Mouse (Mus musculus): Measurements from ENCODE around the gene Fbxl16. TPM values are rescaled to one million over a fixed set of nuclear protein-coding genes. Genes with fewer than 3 reads are reported as not detected.

Fbxl16 gene
- polyA plus RNA-seq, 1 experiment from 2014 or later: 2.2 TPM

DNA sequence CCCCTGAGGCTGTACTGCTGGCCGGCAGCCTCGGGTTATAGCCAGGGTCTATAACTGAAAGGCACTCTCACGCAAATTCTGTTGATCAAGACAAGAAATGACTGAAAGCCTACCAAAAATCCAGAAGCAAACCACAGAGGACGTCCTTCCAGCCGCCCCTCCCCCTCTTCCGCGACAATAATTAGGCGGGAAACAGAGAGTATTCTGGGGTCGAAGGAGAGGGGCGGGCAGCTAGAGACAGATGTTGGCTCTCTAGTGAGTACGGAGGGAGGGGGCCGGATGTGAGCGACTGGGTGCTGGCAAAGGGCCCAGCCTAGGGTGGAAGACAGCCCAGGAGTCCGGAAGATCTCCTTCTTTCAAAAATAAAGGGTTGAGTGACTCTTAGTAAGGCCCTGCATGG lies 16.3 kb upstream of the Fbxl16 start, which contains the start of gene Fam173a:
Gene Fam173a (minus strand): TSS at position 287 of the 400 bp plus-strand sequence.
- peak within 1 kb of the TSS; percentile 85 for H3K4me3 ChIP-seq (ENCODE audit: low read length)
- peak within 1 kb of the TSS; percentile 99 for H3K27ac ChIP-seq (ENCODE audit: low read length)
- peak within 1 kb of the TSS; percentile 90 for H3K4me2 ChIP-seq (ENCODE audit: low read depth, low read length)
- peak; percentile 67 for ATAC-seq
- H3K36me3 ChIP-seq (ENCODE audit: control insufficient read depth, insufficient read depth, low read length): peaks cover 10% of the 10 kb centered on the region; the same call in 1 of the 2 replicates
- H3K9ac ChIP-seq (ENCODE audit: low read depth, low read length): peak within 1 kb of the TSS; percentile 89
- peaks cover 37% of the 10 kb centered on the region for H3K4me1 ChIP-seq (ENCODE audit: control insufficient read depth, insufficient read depth, low read length)
- no peaks in the 10 kb centered on the region for H3K9me3 ChIP-seq (ENCODE audit: control insufficient read depth, low read length)
- under 1% methylated on average over 14 of the region's 14 CpGs for WGBS
- H3K27me3 ChIP-seq (replicated peaks; ENCODE audit: control insufficient read depth, insufficient read depth, low read length): no peaks in the 10 kb centered on the region

DNA sequence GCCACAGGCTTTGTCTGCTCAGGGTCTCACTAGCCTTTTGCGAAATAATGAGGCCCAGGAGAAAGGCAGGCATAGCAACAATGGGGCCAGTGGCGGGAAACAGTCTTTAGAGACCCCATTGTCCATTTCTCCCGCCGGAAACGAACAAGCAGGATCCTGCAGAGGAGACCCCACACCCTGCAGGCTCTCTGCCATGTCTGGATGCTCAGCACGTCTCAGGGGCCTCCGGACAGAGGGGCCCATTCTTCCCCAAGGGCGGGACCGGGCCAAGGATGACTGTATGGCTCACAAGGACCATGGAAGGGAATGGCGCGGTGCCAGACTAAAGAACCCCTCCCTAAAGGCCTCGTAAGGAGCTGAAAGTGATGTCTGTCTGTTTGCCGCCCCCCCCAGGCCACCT lies 14.7 kb upstream of the Fbxl16 start:
- no peak overlapping the region for H3K27ac ChIP-seq (ENCODE audit: low read length)
- no peak for ATAC-seq
- peaks cover 37% of the 10 kb centered on the region for H3K4me1 ChIP-seq (ENCODE audit: control insufficient read depth, insufficient read depth, low read length)
- H3K9me3 ChIP-seq (ENCODE audit: control insufficient read depth, low read length): no peaks in the 10 kb centered on the region
- WGBS: 66% methylated on average over 13 of the region's 13 CpGs
- H3K4me2 ChIP-seq (ENCODE audit: low read depth, low read length): no peak overlapping the region
- H3K9ac ChIP-seq (ENCODE audit: low read depth, low read length): 0 out of 2 replicates have a peak overlapping the region, but pooled peaks have one; percentile 13
- peaks cover 8% of the 10 kb centered on the region; the same call in 1 of the 2 replicates for H3K36me3 ChIP-seq (ENCODE audit: control insufficient read depth, insufficient read depth, low read length)
- no peak overlapping the region for H3K4me3 ChIP-seq (ENCODE audit: low read length)
- H3K27me3 ChIP-seq (replicated peaks; ENCODE audit: control insufficient read depth, insufficient read depth, low read length): no peaks in the 10 kb centered on the region

DNA sequence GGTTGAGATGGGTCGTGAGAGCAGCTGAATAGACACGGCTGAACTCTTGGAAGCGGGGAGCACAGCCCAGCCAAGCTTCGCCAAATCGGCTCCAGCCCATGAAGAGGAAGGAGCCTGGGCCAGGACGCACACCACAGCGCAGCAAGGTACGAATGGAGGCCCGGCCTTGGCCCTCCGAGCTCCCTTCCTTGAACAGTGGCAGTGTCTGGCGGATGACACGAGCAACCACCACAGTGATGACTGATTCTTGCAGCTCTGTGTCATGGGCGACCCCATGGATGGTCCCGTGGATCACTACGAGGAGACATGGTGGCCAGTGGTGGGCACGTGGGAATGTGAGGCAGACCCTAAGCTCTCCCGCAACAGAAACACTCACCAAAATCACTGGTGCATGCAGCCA lies 13.9 kb upstream of the Fbxl16 start:
- WGBS: 82% methylated on average over 17 of the region's 17 CpGs
- Histone ChIP-seq H3K36me3 (ENCODE audit: control insufficient read depth, insufficient read depth, low read length) (0 out of 2 replicates have a peak, but pooled peaks cover 2% of the 10 kb centered on the region), H3K9me3 (ENCODE audit: control insufficient read depth, low read length) (no peaks in the 10 kb centered on the region), H3K4me2 (ENCODE audit: low read depth, low read length) (no peak overlapping the region), H3K4me3 (ENCODE audit: low read length) (no peak overlapping the region), H3K9ac (ENCODE audit: low read depth, low read length) (no peak overlapping the region), H3K27ac (ENCODE audit: low read length) (0 out of 2 replicates have a peak overlapping the region, but pooled peaks have one; percentile 28), H3K27me3 (replicated peaks; ENCODE audit: control insufficient read depth, insufficient read depth, low read length) (no peaks in the 10 kb centered on the region), H3K4me1 (ENCODE audit: control insufficient read depth, insufficient read depth, low read length) (peaks cover 37% of the 10 kb centered on the region)
- no peak for ATAC-seq

DNA sequence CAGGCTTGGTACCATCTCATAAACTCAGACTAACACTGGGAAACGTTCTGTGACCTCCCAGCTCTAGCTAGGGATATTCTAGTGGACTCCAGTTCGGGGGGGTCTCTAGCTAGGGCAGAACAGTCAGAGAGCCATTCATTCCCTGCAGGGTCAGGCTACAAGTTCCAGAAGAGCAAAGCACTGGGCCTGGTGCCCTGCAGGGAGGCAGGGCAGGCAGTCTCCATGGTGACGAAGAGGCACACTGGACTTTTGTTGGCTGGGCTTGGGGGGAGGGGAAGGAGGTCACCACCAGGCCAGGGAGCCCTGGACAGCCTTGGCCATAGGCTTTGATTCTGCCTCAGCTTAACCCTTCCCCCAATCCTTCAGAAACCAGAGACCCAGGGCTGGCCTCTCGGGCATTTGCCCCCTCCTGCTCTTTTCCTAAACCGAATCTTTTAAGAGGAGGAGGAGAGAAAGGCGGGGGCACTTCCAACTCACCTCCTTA lies 13.2 kb upstream of the Fbxl16 start, which contains the start of gene AC134908.4:
Gene AC134908.4 (minus strand): TSS at position 51 of the 484 bp plus-strand sequence.
- Histone ChIP-seq H3K4me1 (ENCODE audit: control insufficient read depth, insufficient read depth, low read length) (peaks cover 37% of the 10 kb centered on the region), H3K27ac (ENCODE audit: low read length) (peak within 1 kb of the TSS; percentile 28), H3K9me3 (ENCODE audit: control insufficient read depth, low read length) (no peaks in the 10 kb centered on the region), H3K4me2 (ENCODE audit: low read depth, low read length) (peak within 1 kb of the TSS; percentile 97), H3K4me3 (ENCODE audit: low read length) (peak within 1 kb of the TSS; percentile 83), H3K27me3 (replicated peaks; ENCODE audit: control insufficient read depth, insufficient read depth, low read length) (no peaks in the 10 kb centered on the region), H3K36me3 (ENCODE audit: control insufficient read depth, insufficient read depth, low read length) (0 out of 2 replicates have a peak, but pooled peaks cover 2% of the 10 kb centered on the region), H3K9ac (ENCODE audit: low read depth, low read length) (peak within 1 kb of the TSS; percentile 75)
- 39% methylated on average over 6 of the region's 6 CpGs for WGBS
- no peak for ATAC-seq

DNA sequence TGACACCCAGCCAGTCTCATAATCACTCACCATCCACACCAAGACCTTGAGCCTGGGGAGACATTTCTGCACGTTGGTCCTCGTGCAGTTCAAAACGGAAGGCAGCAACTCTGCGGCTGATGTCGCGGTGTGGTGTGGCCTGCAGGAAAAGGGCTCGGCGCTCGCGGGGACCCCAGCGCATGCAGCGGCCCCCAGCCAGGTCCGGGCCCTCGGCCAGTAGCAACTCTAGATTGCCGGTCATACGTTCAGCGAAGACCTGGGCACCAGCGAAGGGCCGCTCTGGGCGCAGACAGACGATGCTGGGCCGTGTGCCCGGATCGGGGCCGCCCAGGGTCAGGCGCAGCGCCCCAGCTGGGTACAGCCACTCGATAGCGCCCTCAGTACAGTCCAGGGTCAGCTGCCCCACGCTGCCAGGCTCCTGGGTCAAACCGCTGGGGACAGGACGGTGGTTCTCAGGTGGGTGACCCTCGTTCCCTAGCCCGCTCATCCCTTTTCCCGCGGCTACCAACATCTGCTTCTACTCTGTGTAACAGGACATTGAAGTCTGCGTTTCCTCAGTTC lies 12.6 kb upstream of the Fbxl16 start:
- Histone ChIP-seq H3K27ac (ENCODE audit: low read length) (peak overlapping the region; percentile 6), H3K9me3 (ENCODE audit: control insufficient read depth, low read length) (no peaks in the 10 kb centered on the region), H3K4me2 (ENCODE audit: low read depth, low read length) (peak overlapping the region; percentile 97), H3K4me1 (ENCODE audit: control insufficient read depth, insufficient read depth, low read length) (peaks cover 31% of the 10 kb centered on the region), H3K9ac (ENCODE audit: low read depth, low read length) (peak overlapping the region; percentile 75), H3K4me3 (ENCODE audit: low read length) (peak overlapping the region; percentile 83), H3K36me3 (ENCODE audit: control insufficient read depth, insufficient read depth, low read length) (0 out of 2 replicates have a peak, but pooled peaks cover 2% of the 10 kb centered on the region), H3K27me3 (replicated peaks; ENCODE audit: control insufficient read depth, insufficient read depth, low read length) (no peaks in the 10 kb centered on the region)
- WGBS: 5% methylated on average over 36 of the region's 37 CpGs
- ATAC-seq: 0 out of 2 replicates have a peak, but pooled peaks have one; percentile 1

DNA sequence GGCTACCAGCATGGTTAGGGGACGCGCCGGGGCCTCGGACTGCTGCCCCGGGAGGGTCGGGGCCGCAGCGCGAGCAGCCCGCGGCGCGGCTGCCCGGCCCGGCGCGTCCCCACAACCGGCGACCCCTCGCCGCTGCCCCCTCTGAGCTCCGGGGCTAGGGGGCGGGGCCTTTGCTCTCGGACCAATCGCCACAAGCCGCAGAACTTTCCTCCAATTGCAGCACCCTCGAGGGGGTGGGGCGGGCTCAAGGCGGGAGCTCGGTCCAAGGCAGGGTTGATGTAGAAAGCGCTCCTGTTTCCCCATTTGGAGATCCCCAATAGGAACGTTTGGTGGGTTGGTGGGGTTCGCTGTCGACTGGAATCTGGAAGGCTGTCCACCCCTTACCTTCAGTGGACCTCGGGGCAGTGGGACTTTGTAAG lies 11.9 kb upstream of the Fbxl16 start, which contains the start of gene Metrn:
Gene Metrn (minus strand): TSS at position 186 of the 419 bp plus-strand sequence.
- no peaks in the 10 kb centered on the region for H3K27me3 ChIP-seq (replicated peaks; ENCODE audit: control insufficient read depth, insufficient read depth, low read length)
- peak within 1 kb of the TSS; percentile 6 for H3K27ac ChIP-seq (ENCODE audit: low read length)
- no peaks in the 10 kb centered on the region for H3K9me3 ChIP-seq (ENCODE audit: control insufficient read depth, low read length)
- H3K9ac ChIP-seq (ENCODE audit: low read depth, low read length): peak within 1 kb of the TSS; percentile 75
- H3K4me1 ChIP-seq (ENCODE audit: control insufficient read depth, insufficient read depth, low read length): peaks cover 29% of the 10 kb centered on the region
- under 1% methylated on average over 35 of the region's 35 CpGs for WGBS
- H3K4me3 ChIP-seq (ENCODE audit: low read length): peak within 1 kb of the TSS; percentile 83
- H3K36me3 ChIP-seq (ENCODE audit: control insufficient read depth, insufficient read depth, low read length): 0 out of 2 replicates have a peak, but pooled peaks cover 2% of the 10 kb centered on the region
- peak; percentile 77 for ATAC-seq
- peak within 1 kb of the TSS; percentile 97 for H3K4me2 ChIP-seq (ENCODE audit: low read depth, low read length)

DNA sequence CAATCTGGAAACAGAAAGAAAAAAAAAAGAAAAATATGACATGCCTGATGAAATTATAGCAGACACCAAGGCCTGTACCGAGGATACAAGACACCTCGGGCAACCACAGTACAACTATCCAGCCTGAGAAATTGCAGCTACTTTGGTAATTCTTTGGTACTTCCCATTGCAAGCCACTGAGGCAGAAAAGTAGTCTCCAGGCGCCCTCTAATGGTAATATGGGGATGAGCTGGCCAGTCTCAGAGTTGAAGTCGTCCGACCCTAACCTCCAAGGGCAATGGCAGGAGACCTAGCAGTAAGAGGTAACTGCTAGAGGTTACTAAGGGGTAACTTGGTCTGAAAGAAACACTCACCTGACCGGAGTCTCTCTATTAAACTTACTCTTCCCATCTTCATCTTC lies 7.9 kb upstream of the Fbxl16 start:
- 8% methylated on average over 6 of the region's 6 CpGs for WGBS

DNA sequence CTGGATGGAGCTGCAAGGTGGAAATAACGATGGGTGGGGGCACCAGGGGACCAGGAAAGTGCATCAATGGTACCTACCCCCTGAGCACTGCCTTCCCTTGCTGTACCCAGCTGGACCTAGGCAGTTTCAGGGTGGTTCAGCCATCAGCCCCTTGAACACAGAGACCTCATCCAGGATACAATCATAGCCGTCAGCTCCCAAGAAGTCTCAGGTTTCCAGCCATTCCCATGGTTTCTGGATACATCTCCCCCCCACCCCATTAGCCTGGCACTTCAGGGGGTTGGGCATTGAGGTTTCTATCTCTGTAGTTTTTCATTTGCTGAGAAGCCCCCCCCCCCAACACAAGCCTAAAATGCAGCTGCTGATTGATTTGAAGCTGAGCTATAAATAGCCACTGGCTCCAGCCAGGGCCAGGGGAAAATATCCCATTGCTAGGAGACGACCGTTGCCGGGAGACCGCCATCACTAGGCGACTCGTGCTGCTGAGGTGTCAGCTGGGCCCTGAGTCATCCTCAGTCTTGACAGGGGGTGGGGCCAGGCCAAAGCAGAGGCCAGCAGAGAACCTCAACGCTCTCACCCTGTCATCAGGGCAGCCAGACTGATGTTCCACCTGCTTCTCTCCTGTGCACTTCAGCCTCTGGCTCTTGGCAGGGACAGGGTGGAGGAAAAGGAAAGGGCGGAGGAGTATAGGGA lies 5.9 kb upstream of the Fbxl16 start:
- 11% methylated on average over 10 of the region's 10 CpGs for WGBS
- ATAC-seq: peak; percentile 45
- H3K27ac ChIP-seq (ENCODE audit: low read length): no peak overlapping the region

More for the DNA sequence above, 7.9 kb upstream of the Fbxl16 start:
- H3K36me3 ChIP-seq (ENCODE audit: control insufficient read depth, insufficient read depth, low read length): no peaks in the 10 kb centered on the region
- H3K9me3 ChIP-seq (ENCODE audit: control insufficient read depth, low read length): no peaks in the 10 kb centered on the region
- H3K27ac ChIP-seq (ENCODE audit: low read length): no peak overlapping the region
- no peaks in the 10 kb centered on the region for H3K27me3 ChIP-seq (replicated peaks; ENCODE audit: control insufficient read depth, insufficient read depth, low read length)
- H3K9ac ChIP-seq (ENCODE audit: low read depth, low read length): no peak overlapping the region
- no peak overlapping the region for H3K4me3 ChIP-seq (ENCODE audit: low read length)
- peak; percentile 32; the same call in 1 of the 2 replicates for ATAC-seq
- H3K4me1 ChIP-seq (ENCODE audit: control insufficient read depth, insufficient read depth, low read length): peaks cover 10% of the 10 kb centered on the region; the same call in 1 of the 2 replicates
- no peak overlapping the region for H3K4me2 ChIP-seq (ENCODE audit: low read depth, low read length)

DNA sequence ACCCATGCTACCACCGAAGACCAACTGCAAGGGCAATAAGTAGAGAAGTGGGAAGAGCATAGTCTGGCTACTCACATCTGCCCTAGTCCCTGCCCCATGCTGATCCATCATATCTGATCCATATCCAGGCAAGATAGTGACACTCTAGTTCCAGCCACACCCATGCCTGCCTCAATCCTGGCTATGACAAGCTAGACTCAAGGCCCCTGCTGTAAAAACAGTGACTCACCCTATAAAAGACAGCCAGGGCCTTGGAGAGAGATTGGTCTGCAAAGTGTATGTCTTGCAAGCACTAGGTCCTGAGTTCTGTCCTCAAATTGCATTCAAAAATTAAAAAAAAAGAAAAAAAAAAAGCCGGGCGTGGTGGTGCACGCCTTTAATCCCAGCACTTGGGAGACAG lies 2.4 kb upstream of the Fbxl16 start:
- no peaks in the 10 kb centered on the region for H3K36me3 ChIP-seq (ENCODE audit: control insufficient read depth, insufficient read depth, low read length)
- no peak overlapping the region for H3K27ac ChIP-seq (ENCODE audit: low read length)
- ATAC-seq: peak; percentile 59; the same call in 1 of the 2 replicates
- H3K27me3 ChIP-seq (replicated peaks; ENCODE audit: control insufficient read depth, insufficient read depth, low read length): peaks cover 20% of the 10 kb centered on the region
- H3K4me2 ChIP-seq (ENCODE audit: low read depth, low read length): no peak overlapping the region
- WGBS: 68% methylated on average over 4 of the region's 4 CpGs
- H3K9ac ChIP-seq (ENCODE audit: low read depth, low read length): no peak overlapping the region
- no peak overlapping the region for H3K4me3 ChIP-seq (ENCODE audit: low read length)
- peaks cover 8% of the 10 kb centered on the region for H3K4me1 ChIP-seq (ENCODE audit: control insufficient read depth, insufficient read depth, low read length)
- no peaks in the 10 kb centered on the region for H3K9me3 ChIP-seq (ENCODE audit: control insufficient read depth, low read length)

More for the DNA sequence above, 5.9 kb upstream of the Fbxl16 start:
- no peak overlapping the region for H3K4me3 ChIP-seq (ENCODE audit: low read length)
- H3K9me3 ChIP-seq (ENCODE audit: control insufficient read depth, low read length): no peaks in the 10 kb centered on the region
- no peaks in the 10 kb centered on the region for H3K36me3 ChIP-seq (ENCODE audit: control insufficient read depth, insufficient read depth, low read length)
- H3K27me3 ChIP-seq (replicated peaks; ENCODE audit: control insufficient read depth, insufficient read depth, low read length): no peaks in the 10 kb centered on the region
- H3K4me1 ChIP-seq (ENCODE audit: control insufficient read depth, insufficient read depth, low read length): no peaks in the 10 kb centered on the region
- H3K9ac ChIP-seq (ENCODE audit: low read depth, low read length): no peak overlapping the region
- H3K4me2 ChIP-seq (ENCODE audit: low read depth, low read length): no peak overlapping the region

All from intestine, embryonic 16.5 days (tissue).